In the genomic region with DNA sequence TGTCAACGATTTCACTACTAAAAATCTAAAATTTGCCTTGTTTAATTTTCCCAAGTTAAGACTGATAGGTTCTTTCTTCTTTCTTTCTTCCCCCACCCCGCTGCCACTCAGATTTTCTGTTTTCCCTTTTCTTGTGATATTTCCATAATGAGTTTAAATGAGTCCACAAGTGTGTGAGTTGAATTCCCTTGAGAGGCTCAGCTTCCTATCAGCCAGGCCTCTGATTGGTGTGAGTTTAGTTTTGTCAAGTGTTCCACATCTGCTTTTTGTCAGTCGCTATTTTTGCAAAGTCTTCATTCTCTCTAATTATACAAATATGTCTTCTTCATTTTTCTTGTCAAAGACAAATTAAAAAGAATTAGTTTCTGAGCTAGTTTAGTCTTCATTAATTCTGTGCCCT, we compare ENCODE assay signal across 1 mouse cellular context.
TF ChIP-seq lines count a peak whose summit lies in the region.

No protein-coding gene starts in this region.

TF ChIP-seq in CH12.LX, 34 proteins besides CTCF, POLR2A, EP300 and RAD21 (continued from another document):
- TF ChIP-seq SIN3A (IDR thresholded peaks at IDR 0.05; ENCODE audit: low read length): no peak
- TF ChIP-seq ETS1 (conservative IDR thresholded peaks at IDR 0.05; ENCODE audit: low read depth, low read length): peak; percentile 57; the same call in 1 of the 2 replicates
- no peak for TF ChIP-seq MAX (IDR thresholded peaks at IDR 0.05; ENCODE audit: low read length)
- TF ChIP-seq TCF12 (IDR thresholded peaks at IDR 0.05; ENCODE audit: low read depth, low read length): no peak
- TF ChIP-seq MAZ (IDR thresholded peaks at IDR 0.05; ENCODE audit: low read depth, low read length): no peak
- TF ChIP-seq ZNF384 (IDR thresholded peaks at IDR 0.05; ENCODE audit: low read depth, low read length): no peak
- no peak for TF ChIP-seq HCFC1 (IDR thresholded peaks at IDR 0.05; ENCODE audit: low read depth, low read length)
- TF ChIP-seq MAFK (IDR thresholded peaks at IDR 0.05; ENCODE audit: insufficient replicate concordance, low read length): 0 out of 2 replicates have a peak, but pooled peaks have one; percentile 33
- no peak for TF ChIP-seq RCOR1 (conservative IDR thresholded peaks at IDR 0.05; ENCODE audit: low read depth, low read length)
- no peak for TF ChIP-seq KAT2A (IDR thresholded peaks at IDR 0.05; ENCODE audit: insufficient replicate concordance, low read length)
- TF ChIP-seq IRF4 (IDR thresholded peaks at IDR 0.05; ENCODE audit: low read depth, low read length): peak; percentile 46; the same call in 1 of the 2 replicates
- no peak for TF ChIP-seq JUN (IDR thresholded peaks at IDR 0.05; ENCODE audit: insufficient read depth, low read depth, low read length)
- no peak for TF ChIP-seq TBP (conservative IDR thresholded peaks at IDR 0.05; ENCODE audit: low read depth, low read length)
- no peak for TF ChIP-seq UBTF (IDR thresholded peaks at IDR 0.05; ENCODE audit: low read depth, low read length)
- TF ChIP-seq PAX5 (IDR thresholded peaks at IDR 0.05; ENCODE audit: low read length): no peak
- no peak for TF ChIP-seq CHD2 (IDR thresholded peaks at IDR 0.05; ENCODE audit: low read length)
- TF ChIP-seq MEF2A (IDR thresholded peaks at IDR 0.05; ENCODE audit: borderline replicate concordance, low read depth, low read length): peak; percentile 84
- 0 out of 2 replicates have a peak, but pooled peaks have one; percentile 35 for TF ChIP-seq JUND (conservative IDR thresholded peaks at IDR 0.05; ENCODE audit: low read depth, low read length)
